ENCODE assay signal across 17 mouse cellular contexts in the genomic region with DNA sequence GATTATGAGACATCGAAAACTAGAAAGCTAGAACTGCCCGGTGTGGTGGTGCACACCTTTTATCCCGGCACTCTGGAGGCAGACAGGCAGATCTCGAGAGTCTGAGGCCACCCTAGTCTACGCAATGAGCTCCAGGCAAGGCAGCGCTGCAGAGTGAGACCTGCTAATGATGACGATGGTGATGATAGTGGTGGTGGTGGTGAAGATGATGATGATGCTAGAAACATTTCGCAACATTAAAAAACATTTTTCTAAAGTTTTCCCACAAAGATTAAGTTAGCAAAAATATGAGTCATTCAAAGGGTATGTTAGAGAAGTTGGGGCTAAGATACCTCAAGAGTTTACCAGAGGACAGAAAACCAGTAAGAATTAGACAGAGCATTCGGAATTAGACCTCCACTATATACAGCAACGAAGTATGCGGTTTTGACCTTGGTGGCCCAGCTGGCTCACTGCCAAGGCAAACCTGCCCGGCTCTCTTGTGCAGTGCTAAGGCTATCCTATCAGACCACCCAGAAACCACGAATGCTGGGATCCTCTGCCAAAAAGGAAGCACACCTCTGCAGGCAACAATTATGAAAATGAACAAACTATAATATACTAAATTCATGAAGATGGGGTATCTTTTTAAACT.
DNase-seq lines count a peak whose midpoint lies in the region; ATAC-seq and TF ChIP-seq lines count a peak whose summit lies in the region.
"Had no signal": no experiment of that assay in that cellular context is flagged by ENCODE, and none has a peak within 500 bp of the region (broad histone marks: within the 10 kb centered on the region; RNA-seq: fewer than 3 reads in every experiment).

No protein-coding gene starts in this region.

- H3K27ac ChIP-seq in embryonic facial prominence, embryonic 11.5 days (replicated peaks; ENCODE audit: low read depth, low read length) = no peak overlapping the region
- H3K27ac ChIP-seq in embryonic facial prominence, embryonic 10.5 days (replicated peaks) = no peak overlapping the region
- H3K27ac ChIP-seq in midbrain, embryonic 14.5 days (replicated peaks; ENCODE audit: low read depth, low read length) = no peak overlapping the region
- no peak overlapping the region for H3K27ac ChIP-seq in midbrain, embryonic 15.5 days
- H3K27ac ChIP-seq: embryonic facial prominence, embryonic 15.5 days; layer of hippocampus, adult 2 months; midbrain, embryonic 12.5 days; neural tube, embryonic 13.5 days had no signal

- H3K4me2 ChIP-seq in embryonic facial prominence, embryonic 11.5 days (ENCODE audit: low read depth, low read length) = no peak overlapping the region
- no peak overlapping the region for H3K4me2 ChIP-seq in midbrain, embryonic 14.5 days (ENCODE audit: low read length)
- no peak overlapping the region for H3K4me2 ChIP-seq in midbrain, embryonic 15.5 days
- H3K4me2 ChIP-seq in myocyte (ENCODE audit: low read depth) = no peak overlapping the region
- H3K4me2 ChIP-seq: embryonic facial prominence, embryonic 15.5 days; midbrain, embryonic 12.5 days; neural tube, embryonic 13.5 days had no signal

- H3K9me3 ChIP-seq in embryonic facial prominence, embryonic 11.5 days (replicated peaks; ENCODE audit: control insufficient read depth, low read length) = no peaks in the 10 kb centered on the region
- H3K9me3 ChIP-seq in embryonic facial prominence, embryonic 10.5 days = no peaks in the 10 kb centered on the region
- no peaks in the 10 kb centered on the region for H3K9me3 ChIP-seq in midbrain, embryonic 14.5 days (ENCODE audit: control insufficient read depth, low read length)
- H3K9me3 ChIP-seq in midbrain, embryonic 15.5 days = no peaks in the 10 kb centered on the region
- H3K9me3 ChIP-seq: embryonic facial prominence, embryonic 15.5 days; midbrain, embryonic 12.5 days; neural tube, embryonic 13.5 days had no signal

- ATAC-seq in embryonic facial prominence, embryonic 11.5 days (replicated peaks; ENCODE audit: insufficient number of reproducible peaks, low FRiP score, low TSS enrichment, low read depth) = peak; percentile 77; the same call in 1 of the 2 replicates
- 0 out of 2 replicates have a peak, but pooled peaks have one; percentile 46 for ATAC-seq in midbrain, embryonic 14.5 days (ENCODE audit: low FRiP score, low TSS enrichment)
- no peak for ATAC-seq in midbrain, embryonic 15.5 days (replicated peaks)
- ATAC-seq in common myeloid progenitor, adult 5-6 weeks (replicated peaks; ENCODE audit: low read depth, poor library complexity, severe bottlenecking) = peak; percentile 63

- H3ac ChIP-seq in myocyte (ENCODE audit: control insufficient read depth, insufficient read length) = no peak overlapping the region

- H3K79me2 ChIP-seq in myocyte (ENCODE audit: control insufficient read depth, insufficient read depth) = no peaks in the 10 kb centered on the region

- H3K4me3 ChIP-seq in embryonic facial prominence, embryonic 11.5 days (ENCODE audit: low read depth, low read length) = no peak overlapping the region
- no peak overlapping the region for H3K4me3 ChIP-seq in embryonic facial prominence, embryonic 10.5 days
- no peak overlapping the region for H3K4me3 ChIP-seq in midbrain, embryonic 14.5 days (replicated peaks; ENCODE audit: low read depth, low read length)
- H3K4me3 ChIP-seq in midbrain, embryonic 15.5 days = no peak overlapping the region
- no peak overlapping the region for H3K4me3 ChIP-seq in myocyte
- H3K4me3 ChIP-seq: embryonic facial prominence, embryonic 15.5 days; layer of hippocampus, adult 2 months; midbrain, embryonic 12.5 days; neural tube, embryonic 13.5 days had no signal

- no peaks in the 10 kb centered on the region for H3K27me3 ChIP-seq in embryonic facial prominence, embryonic 11.5 days (ENCODE audit: control insufficient read depth, insufficient read depth, low read length)
- H3K27me3 ChIP-seq in embryonic facial prominence, embryonic 10.5 days (replicated peaks; ENCODE audit: low read depth, poor library complexity, severe bottlenecking) = no peaks in the 10 kb centered on the region
- H3K27me3 ChIP-seq in midbrain, embryonic 14.5 days (ENCODE audit: control insufficient read depth, insufficient read depth, low read length) = no peaks in the 10 kb centered on the region
- no peaks in the 10 kb centered on the region for H3K27me3 ChIP-seq in midbrain, embryonic 15.5 days (replicated peaks)
- no peaks in the 10 kb centered on the region for H3K27me3 ChIP-seq in myocyte (ENCODE audit: control insufficient read depth, insufficient read depth, insufficient read length)
- H3K27me3 ChIP-seq: embryonic facial prominence, embryonic 15.5 days; midbrain, embryonic 12.5 days; neural tube, embryonic 13.5 days had no signal

- WGBS in embryonic facial prominence, embryonic 11.5 days = 75% methylated on average over 13 of the region's 13 CpGs
- whole genome bisulfite sequencing in embryonic facial prominence, embryonic 10.5 days = 85% methylated on average over 13 of the region's 13 CpGs
- 85% methylated on average over 13 of the region's 13 CpGs for WGBS in midbrain, embryonic 14.5 days
- WGBS in midbrain, embryonic 15.5 days = 82% methylated on average over 13 of the region's 13 CpGs

- H3K9ac ChIP-seq in embryonic facial prominence, embryonic 11.5 days (replicated peaks; ENCODE audit: low read length) = no peak overlapping the region
- no peak overlapping the region for H3K9ac ChIP-seq in midbrain, embryonic 14.5 days (replicated peaks; ENCODE audit: low read length)
- no peak overlapping the region for H3K9ac ChIP-seq in midbrain, embryonic 15.5 days
- H3K9ac ChIP-seq: embryonic facial prominence, embryonic 15.5 days; midbrain, embryonic 12.5 days; neural tube, embryonic 13.5 days had no signal

- DNase-seq in embryonic facial prominence, embryonic 11.5 days (ENCODE audit: low spot score) = peak; percentile 21
- DNase-seq in embryonic facial prominence, embryonic 10.5 days (ENCODE audit: low spot score) = no peak
- DNase-seq in midbrain, embryonic 14.5 days = no peak
- DNase-seq in urinary bladder, adult 18-20 months (ENCODE audit: low spot score in 2 of 2) = no peak
- DNase-seq in right cerebral cortex, postnatal 36 days (ENCODE audit: low spot score in 2 of 2) = no peak
- DNase-seq: B cell, adult 2 months; cerebellum, adult 18-20 months; heart, postnatal 10 days; lung, adult 2 months; right cerebral cortex, postnatal 14 days had no signal

- no peaks in the 10 kb centered on the region for H3K4me1 ChIP-seq in embryonic facial prominence, embryonic 11.5 days (ENCODE audit: control insufficient read depth, insufficient read depth, low read length)
- 0 out of 2 replicates have a peak, but pooled peaks cover 2% of the 10 kb centered on the region for H3K4me1 ChIP-seq in embryonic facial prominence, embryonic 10.5 days
- peaks cover 1% of the 10 kb centered on the region for H3K4me1 ChIP-seq in midbrain, embryonic 14.5 days (ENCODE audit: control insufficient read depth, insufficient read depth, low read length)
- H3K4me1 ChIP-seq in midbrain, embryonic 15.5 days = peaks cover 12% of the 10 kb centered on the region
- H3K4me1 ChIP-seq: embryonic facial prominence, embryonic 15.5 days; neural tube, embryonic 13.5 days had no signal

- no peak for TF ChIP-seq POLR2A in myocyte (IDR thresholded peaks at IDR 0.05; ENCODE audit: insufficient read length, low read depth)

- H3K36me3 ChIP-seq in embryonic facial prominence, embryonic 11.5 days (replicated peaks; ENCODE audit: control insufficient read depth, insufficient read depth, low read depth, low read length) = no peaks in the 10 kb centered on the region
- no peaks in the 10 kb centered on the region for H3K36me3 ChIP-seq in embryonic facial prominence, embryonic 10.5 days (replicated peaks)
- H3K36me3 ChIP-seq in midbrain, embryonic 14.5 days (ENCODE audit: control insufficient read depth, insufficient read depth, low read length) = no peaks in the 10 kb centered on the region
- H3K36me3 ChIP-seq in midbrain, embryonic 15.5 days (replicated peaks) = no peaks in the 10 kb centered on the region
- H3K36me3 ChIP-seq in myocyte (ENCODE audit: control insufficient read depth, insufficient read depth) = no peaks in the 10 kb centered on the region
- H3K36me3 ChIP-seq: embryonic facial prominence, embryonic 15.5 days; midbrain, embryonic 12.5 days; neural tube, embryonic 13.5 days had no signal

TF ChIP-seq in myocyte, 11 proteins besides CTCF, POLR2A, EP300 and RAD21:
- TF ChIP-seq POLR2AphosphoS2 (IDR thresholded peaks at IDR 0.05; ENCODE audit: insufficient read length, low read depth) (no peak), CEBPB (IDR thresholded peaks at IDR 0.05; ENCODE audit: insufficient read depth, poor library complexity, severe bottlenecking) (peak; percentile 57; the same call in 1 of the 2 replicates)
